Mouse (Mus musculus) midbrain, postnatal 0 days (tissue): ENCODE measurements at regions not wholly inside any gene's neighbourhood (a gene's known extent, or its start where the extent isn't known, plus 50 kb on each side); places are given as distances from the start of the nearest gene placed in this dataset.

Experiments
- ATAC-seq: fragments of 200-750 bp; cut with Nextera tagmentation; 2 replicates; pipeline ENCODE4 v1.8.0; 2017; ENCODE audit warnings: moderate number of reproducible peaks, mild to moderate bottlenecking, moderate TSS enrichment, moderate library complexity; ENCODE audit not compliant: low FRiP score
- DNase-seq: peaks from one replicate; pipeline ENCODE4 v3.0.0-alpha.2; 2015; ENCODE audit warnings: low spot score
- H3K27ac ChIP-seq: fragments of 300-500 bp; sonication (generic); 2 replicates; pipeline ENCODE4 v1.5.1; 2014; ENCODE audit warnings: low read depth, mild to moderate bottlenecking, low read length, mixed read lengths
- H3K27me3 ChIP-seq: fragments of 300-500 bp; sonication (generic); 2 replicates; pipeline ENCODE4 v1.6.1; 2014; ENCODE audit warnings: low read length, control low read depth, mixed read lengths; ENCODE audit not compliant: insufficient read depth
- H3K36me3 ChIP-seq: fragments of 300-500 bp; sonication (generic); 2 replicates; pipeline ENCODE4 v1.6.1; 2014; ENCODE audit warnings: low read length, control low read depth, mixed read lengths; ENCODE audit not compliant: insufficient read depth
- H3K4me1 ChIP-seq: fragments of 300-500 bp; sonication (generic); 2 replicates; pipeline ENCODE4 v1.6.1; 2014; ENCODE audit warnings: mild to moderate bottlenecking, control low read depth, antibody characterized with exemption, low read length, mixed read lengths; ENCODE audit not compliant: insufficient read depth
- H3K4me2 ChIP-seq: fragments of 300-500 bp; sonication (generic); 2 replicates; pipeline ENCODE4 v1.6.1; 2014; ENCODE audit warnings: low read depth, mild to moderate bottlenecking, low read length, mixed read lengths; ENCODE audit not compliant: poor library complexity, severe bottlenecking
- H3K4me3 ChIP-seq: fragments of 300-500 bp; sonication (generic); 2 replicates; pipeline ENCODE4 v1.5.1; 2014; ENCODE audit warnings: low read depth, mild to moderate bottlenecking, low read length, moderate library complexity
- H3K9ac ChIP-seq: fragments of 300-500 bp; sonication (generic); replicated peaks from 2 replicates; pipeline ENCODE4 v1.6.1; 2014; ENCODE audit warnings: mild to moderate bottlenecking, low read length, moderate library complexity, mixed read lengths; ENCODE audit not compliant: poor library complexity, severe bottlenecking
- H3K9me3 ChIP-seq: fragments of 300-500 bp; sonication (generic); 2 replicates; pipeline ENCODE4 v1.6.1; 2016; ENCODE audit warnings: low read length, control low read depth
- CTCF ChIP-seq: IDR thresholded peaks from 2 replicates; pipeline ENCODE4 v1.5.1; 2016; ENCODE audit warnings: antibody characterized with exemption, mild to moderate bottlenecking
- WGBS: fragments of 180-500 bp; shearing (Covaris S2); extraction: QIAGEN DNeasy Blood & Tissue Kit; methylation state at CpG from one replicate; pipeline ENCODE4 v1.1.7; 2014; 5-methylcytosine and 5-hydroxymethylcytosine counted together

- Histone ChIP-seq H3K4me1 (no peaks in the 10 kb centered on the region), H3K9ac (no peak overlapping the region), H3K9me3 (no peaks in the 10 kb centered on the region), H3K36me3 (no peaks in the 10 kb centered on the region), H3K4me3 (no peak overlapping the region), H3K27ac (no peak overlapping the region), H3K27me3 (no peaks in the 10 kb centered on the region), H3K4me2 (no peak overlapping the region)
- 91% methylated on average over 2 of the region's 2 CpGs for whole genome bisulfite sequencing
- ATAC-seq (no peak), DNase-seq (no peak)
- TF ChIP-seq CTCF: no peak
These were observed 1047.8 kb upstream of the Gm7489 start for GRCm38 (mm10) chr15:52836896-52837295.

- no peaks in the 10 kb centered on the region for H3K4me1 ChIP-seq
- no peak overlapping the region for H3K4me3 ChIP-seq
- H3K9me3 ChIP-seq: no peaks in the 10 kb centered on the region
- ATAC-seq (no peak), DNase-seq (no peak)
- no peak for TF ChIP-seq CTCF
- no peak overlapping the region for H3K4me2 ChIP-seq
- no peaks in the 10 kb centered on the region for H3K27me3 ChIP-seq
- no peak overlapping the region for H3K9ac ChIP-seq
- H3K36me3 ChIP-seq: no peaks in the 10 kb centered on the region
- H3K27ac ChIP-seq: no peak overlapping the region
These were observed 1036.6 kb upstream of the Gm7489 start for GRCm38 (mm10) chr15:52848132-52848531.

GRCm38 (mm10) chr15:52858682-52859081 lies 1026.0 kb upstream of the Gm7489 start:
- WGBS: 83% methylated on average over 4 of the region's 4 CpGs
- DNase-seq: no peak
- H3K27me3 ChIP-seq: no peaks in the 10 kb centered on the region
- no peak overlapping the region for H3K4me3 ChIP-seq
- no peak overlapping the region for H3K27ac ChIP-seq
- no peaks in the 10 kb centered on the region for H3K4me1 ChIP-seq
- TF ChIP-seq CTCF: no peak
- no peak for ATAC-seq
- H3K9me3 ChIP-seq: no peaks in the 10 kb centered on the region
- no peak overlapping the region for H3K9ac ChIP-seq
- no peaks in the 10 kb centered on the region for H3K36me3 ChIP-seq
- no peak overlapping the region for H3K4me2 ChIP-seq

- Histone ChIP-seq H3K27ac (no peak overlapping the region), H3K36me3 (no peaks in the 10 kb centered on the region), H3K4me3 (no peak overlapping the region), H3K9me3 (no peaks in the 10 kb centered on the region), H3K9ac (no peak overlapping the region), H3K4me1 (no peaks in the 10 kb centered on the region), H3K4me2 (no peak overlapping the region), H3K27me3 (no peaks in the 10 kb centered on the region)
- WGBS: 93% methylated on average over 4 of the region's 4 CpGs
- DNase-seq (no peak), ATAC-seq (no peak)
- TF ChIP-seq CTCF: no peak
These were observed 1021.2 kb upstream of the Gm7489 start for GRCm38 (mm10) chr15:52863494-52863893.

- no peak overlapping the region for H3K4me2 ChIP-seq
- H3K4me3 ChIP-seq: no peak overlapping the region
- no peak overlapping the region for H3K9ac ChIP-seq
- H3K4me1 ChIP-seq: no peaks in the 10 kb centered on the region
- WGBS: 73% methylated on average over 9 of the region's 9 CpGs
- no peak for ATAC-seq
- H3K27me3 ChIP-seq: no peaks in the 10 kb centered on the region
- H3K9me3 ChIP-seq: no peaks in the 10 kb centered on the region
- no peak overlapping the region for H3K27ac ChIP-seq
- peak; percentile 48 for DNase-seq
- TF ChIP-seq CTCF: no peak
- no peaks in the 10 kb centered on the region for H3K36me3 ChIP-seq
These were observed 992.3 kb upstream of the Gm7489 start for GRCm38 (mm10) chr15:52892244-52892950.

GRCm38 (mm10) chr15:52898107-52898506 lies 986.6 kb upstream of the Gm7489 start:
- no peak for ATAC-seq
- no peak for TF ChIP-seq CTCF
- Histone ChIP-seq H3K4me3 (no peak overlapping the region), H3K4me1 (no peaks in the 10 kb centered on the region), H3K27ac (no peak overlapping the region), H3K36me3 (no peaks in the 10 kb centered on the region), H3K27me3 (no peaks in the 10 kb centered on the region), H3K9me3 (no peaks in the 10 kb centered on the region), H3K9ac (no peak overlapping the region), H3K4me2 (no peak overlapping the region)
- DNase-seq: no peak
- 40% methylated on average over 1 of the region's 1 CpGs for WGBS
